Mouse (Mus musculus): Measurements from ENCODE around the gene Rnf220. TPM values are rescaled to one million over a fixed set of nuclear protein-coding genes. Genes with fewer than 3 reads are reported as not detected.

The Rnf220 gene
- polyA plus RNA-seq, 1 experiment from 2014 or later, result 137 TPM

DNA sequence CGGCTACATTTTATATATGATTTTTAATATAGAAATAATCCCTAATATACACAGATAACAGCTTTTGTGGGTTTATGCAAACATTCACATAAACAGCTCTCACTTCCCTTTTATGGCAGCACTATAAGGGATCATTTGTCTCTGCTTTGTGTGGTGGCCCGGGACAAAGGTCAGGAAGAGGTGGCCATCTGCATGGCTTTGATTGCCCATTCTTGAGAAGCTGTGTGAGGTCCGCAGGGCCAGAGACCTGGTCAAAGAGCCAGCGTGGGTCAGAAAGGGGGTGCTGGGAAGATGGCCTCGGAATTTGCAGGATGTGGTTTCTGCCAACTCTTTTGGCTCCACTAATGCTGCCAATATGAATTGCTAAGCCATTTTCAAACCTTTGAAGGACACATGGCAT is 273.9 kb downstream of the Rnf220 start:
- H3K27me3 ChIP-seq (ENCODE audit: control insufficient read depth, insufficient read depth, low read depth, low read length), result no peaks in the 10 kb centered on the region
- WGBS, result 65% methylated on average over 5 of the region's 5 CpGs
- no peaks in the 10 kb centered on the region for H3K4me1 ChIP-seq (ENCODE audit: control insufficient read depth, insufficient read depth, low read length)
- no peaks in the 10 kb centered on the region for H3K36me3 ChIP-seq (ENCODE audit: control insufficient read depth, insufficient read depth, low read length)
- no peak overlapping the region for H3K4me2 ChIP-seq (ENCODE audit: low read length)
- no peaks in the 10 kb centered on the region for H3K9me3 ChIP-seq (replicated peaks; ENCODE audit: control insufficient read depth, low read length, poor library complexity, severe bottlenecking)
- no peak overlapping the region for H3K27ac ChIP-seq (ENCODE audit: low read length)
- no peak overlapping the region for H3K9ac ChIP-seq (ENCODE audit: low read depth, low read length)
- ATAC-seq, result no peak
- H3K4me3 ChIP-seq (ENCODE audit: low read depth, low read length), result no peak overlapping the region

DNA sequence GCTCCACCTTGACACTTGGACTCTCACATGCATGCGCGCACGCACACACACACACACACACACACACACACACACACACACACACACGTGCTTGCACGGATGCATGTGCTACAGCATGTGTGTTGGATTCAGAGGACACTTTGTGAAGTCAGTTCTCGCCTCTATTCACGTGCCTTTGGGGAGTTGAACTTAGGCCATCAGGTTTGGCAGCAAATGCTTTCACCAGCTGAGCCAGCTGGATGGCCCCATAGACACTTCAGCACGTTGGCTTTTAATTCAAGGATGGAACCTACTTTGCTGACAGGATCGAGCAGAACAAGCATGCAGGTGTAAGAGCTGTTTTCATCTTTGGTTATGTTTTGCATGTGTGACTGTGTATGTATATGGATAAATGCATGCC is 275.0 kb downstream of the Rnf220 start:
- no peaks in the 10 kb centered on the region for H3K4me1 ChIP-seq (ENCODE audit: control insufficient read depth, insufficient read depth, low read length)
- no peaks in the 10 kb centered on the region for H3K9me3 ChIP-seq (replicated peaks; ENCODE audit: control insufficient read depth, low read length, poor library complexity, severe bottlenecking)
- H3K4me3 ChIP-seq (ENCODE audit: low read depth, low read length), result no peak overlapping the region
- no peak overlapping the region for H3K27ac ChIP-seq (ENCODE audit: low read length)
- ATAC-seq, result no peak
- 90% methylated on average over 9 of the region's 9 CpGs for WGBS
- H3K4me2 ChIP-seq (ENCODE audit: low read length), result no peak overlapping the region
- H3K27me3 ChIP-seq (ENCODE audit: control insufficient read depth, insufficient read depth, low read depth, low read length), result no peaks in the 10 kb centered on the region
- no peak overlapping the region for H3K9ac ChIP-seq (ENCODE audit: low read depth, low read length)
- no peaks in the 10 kb centered on the region for H3K36me3 ChIP-seq (ENCODE audit: control insufficient read depth, insufficient read depth, low read length)

Other genes starting within 250 kb of the Rnf220 start
- 9.3 and 10.1 TPM in 2 replicates for gene Tmem53, start 245.1 kb downstream of the Rnf220 start, polyA plus RNA-seq (2015; fragmentation: Nextera tagmentation; extraction: Ambion mirVana)
- 1.6 and 3.1 TPM in 2 replicates for gene Armh1, start 244.9 kb downstream of the Rnf220 start, polyA plus RNA-seq (2015; fragmentation: Nextera tagmentation; extraction: Ambion mirVana)
- gene Eri3, start 53.3 kb upstream of the Rnf220 start, polyA plus RNA-seq (2015; fragmentation: Nextera tagmentation; extraction: Ambion mirVana), result 256 and 282 TPM in 2 replicates
- 81.9 and 83.3 TPM in 2 replicates for gene Dmap1, start 185.2 kb upstream of the Rnf220 start, polyA plus RNA-seq (2015; fragmentation: Nextera tagmentation; extraction: Ambion mirVana)
- gene Gm12845, start 227.4 kb upstream of the Rnf220 start, polyA plus RNA-seq (2015; fragmentation: Nextera tagmentation; extraction: Ambion mirVana), result not detected in 2 replicates